Mouse (Mus musculus) myocyte (in vitro differentiated cells): ENCODE results near the gene Slc7a8. TPM values are rescaled to one million over a fixed set of nuclear protein-coding genes. Genes with fewer than 3 reads are reported as not detected.
"Not testable (repeated sequence)": the region's sequence is repeated elsewhere in the genome, so short reads cannot be mapped to it uniquely, and the experiment has no call there.

Experiments used
- H3K27me3 ChIP-seq: one replicate; pipeline ENCODE4 v1.6.1; 2011; ENCODE audit not compliant: control insufficient read depth, insufficient read depth, insufficient read length
- H3K36me3 ChIP-seq: one replicate; pipeline ENCODE4 v1.6.1; 2011; ENCODE audit not compliant: control insufficient read depth, insufficient read depth
- H3K4me2 ChIP-seq: one replicate; pipeline ENCODE4 v1.6.1; 2011; ENCODE audit warnings: low read depth, control low read depth
- H3K4me3 ChIP-seq: one replicate; pipeline ENCODE4 v1.5.1; 2011; ENCODE audit warnings: mild to moderate bottlenecking, control low read depth, moderate library complexity
- H3K79me2 ChIP-seq: one replicate; pipeline ENCODE4 v1.6.1; 2011; ENCODE audit not compliant: control insufficient read depth, insufficient read depth
- H3ac ChIP-seq: one replicate; pipeline ENCODE4 v1.6.1; 2011; ENCODE audit not compliant: control insufficient read depth, insufficient read length
- CEBPB ChIP-seq: IDR thresholded peaks from 2 replicates; pipeline ENCODE4 v1.6.1; 2011; ENCODE audit warnings: mild to moderate bottlenecking, moderate library complexity; ENCODE audit not compliant: poor library complexity, insufficient read depth, severe bottlenecking
- E2F4 ChIP-seq: IDR thresholded peaks from one replicate; pipeline ENCODE4 v1.6.1; 2011; ENCODE audit warnings: mild to moderate bottlenecking, control low read depth, moderate library complexity; ENCODE audit not compliant: insufficient read depth
- MAX ChIP-seq: IDR thresholded peaks from one replicate; pipeline ENCODE4 v1.6.1; 2011; ENCODE audit warnings: low read depth, mild to moderate bottlenecking, control low read depth
- MYOD1 ChIP-seq, 3 experiments: IDR thresholded peaks; one replicate each; pipeline ENCODE4 v1.6.1; 2011; ENCODE audit warnings: control low read depth in 2 of 3, low read depth in 2 of 3, mild to moderate bottlenecking in 2 of 3, moderate library complexity in 1 of 3; ENCODE audit not compliant: insufficient read length in 2 of 3, control insufficient read depth in 1 of 3
- MYOG ChIP-seq, 3 experiments: IDR thresholded peaks; one replicate each; pipeline ENCODE4 v1.6.1; 2011; ENCODE audit warnings: control low read depth in 2 of 3, low read depth in 2 of 3, mild to moderate bottlenecking in 2 of 3; ENCODE audit not compliant: insufficient read length in 2 of 3, control insufficient read depth in 1 of 3, insufficient read depth in 1 of 3
- POLR2A ChIP-seq: IDR thresholded peaks from one replicate; pipeline ENCODE4 v1.6.1; 2011; ENCODE audit warnings: low read depth, mild to moderate bottlenecking, control low read depth, moderate library complexity; ENCODE audit not compliant: insufficient read length
- POLR2AphosphoS2 ChIP-seq: IDR thresholded peaks from one replicate; pipeline ENCODE4 v1.6.1; 2011; ENCODE audit warnings: low read depth, control low read depth; ENCODE audit not compliant: insufficient read length
- REST ChIP-seq: IDR thresholded peaks from one replicate; pipeline ENCODE4 v1.6.1; 2011; ENCODE audit warnings: mild to moderate bottlenecking, control low read depth, moderate library complexity; ENCODE audit not compliant: insufficient read depth, insufficient read length
- SRF ChIP-seq: IDR thresholded peaks from one replicate; pipeline ENCODE4 v1.6.1; 2011; ENCODE audit warnings: low read depth; ENCODE audit not compliant: control insufficient read depth, insufficient read length
- TCF12 ChIP-seq: IDR thresholded peaks from one replicate; pipeline ENCODE4 v1.6.1; 2011; ENCODE audit warnings: mild to moderate bottlenecking, control low read depth; ENCODE audit not compliant: poor library complexity, insufficient read depth, severe bottlenecking
- TCF3 ChIP-seq: IDR thresholded peaks from one replicate; pipeline ENCODE4 v1.6.1; 2011; ENCODE audit warnings: low read depth, control low read depth; ENCODE audit not compliant: insufficient read length
- USF1 ChIP-seq: IDR thresholded peaks from one replicate; pipeline ENCODE4 v1.6.1; 2011; ENCODE audit warnings: low read depth, mild to moderate bottlenecking, control low read depth, moderate library complexity
- polyA plus RNA-seq: library from polyadenylated mRNA; unstranded; fragments of >200 nt; fragmentation: generic; extraction: Trizol; gene quantifications from one replicate; pipeline ENCODE4 v1.2.1, GENCODE M21; 2012; ENCODE audit warnings: missing spikeins

The Slc7a8 gene
- polyA plus RNA-seq, 1 experiment: not detected

DNA sequence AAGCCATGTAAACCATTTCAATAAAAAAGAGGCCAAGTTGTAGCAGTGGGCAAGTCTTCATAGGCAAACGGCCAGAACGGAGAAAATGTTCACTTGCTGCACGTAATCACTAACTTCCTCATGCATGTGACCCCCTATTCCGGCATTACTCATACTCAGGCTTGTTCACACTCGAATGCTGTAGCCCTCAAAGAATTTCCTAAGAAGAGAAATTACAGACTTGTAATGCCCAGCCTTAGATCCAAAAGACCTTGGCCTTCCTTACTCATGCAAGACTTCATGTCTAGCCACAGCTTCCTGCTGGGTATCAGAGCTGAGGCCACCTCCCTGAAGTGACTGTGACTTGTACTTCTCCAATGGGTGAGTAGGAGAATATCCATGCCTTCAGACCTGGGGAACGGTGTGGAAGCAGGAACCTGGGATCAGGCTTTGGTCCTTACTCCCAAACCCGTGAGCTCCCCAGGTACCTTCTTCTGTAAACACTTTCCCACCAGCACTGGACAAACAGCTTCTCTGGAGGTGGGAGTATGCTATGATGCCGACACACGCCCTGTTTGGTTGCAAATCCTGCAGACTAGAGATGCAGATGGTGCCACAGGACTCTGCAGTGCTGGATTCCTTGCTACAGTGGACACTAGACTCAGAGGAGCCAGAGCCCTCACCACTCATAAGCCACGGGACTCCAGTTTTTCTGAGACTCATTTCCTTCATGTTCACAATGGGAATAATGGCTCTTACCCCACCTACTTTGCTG lies 13.3 kb downstream of the Slc7a8 start:
- Histone ChIP-seq H3K4me3 (no peak overlapping the region), H3K36me3 (no peaks in the 10 kb centered on the region), H3K4me2 (no peak overlapping the region), H3ac (no peak overlapping the region), H3K79me2 (no peaks in the 10 kb centered on the region), H3K27me3 (peaks cover 33% of the 10 kb centered on the region)
- TF ChIP-seq POLR2A: no peak
- TF ChIP-seq SRF: no peak
- TF ChIP-seq TCF3: no peak
- TF ChIP-seq POLR2AphosphoS2: no peak
- no peak for TF ChIP-seq USF1
- TF ChIP-seq CEBPB: no peak
- no peak for TF ChIP-seq E2F4
- TF ChIP-seq MYOG (IDR thresholded peaks at IDR 0.05; ENCODE audit: control insufficient read depth in 1 of 3, insufficient read depth in 1 of 3, insufficient read length in 2 of 3, low read depth in 2 of 3): no peak
- TF ChIP-seq REST: no peak
- no peak for TF ChIP-seq MAX
- no peak for TF ChIP-seq MYOD1 (IDR thresholded peaks at IDR 0.05; ENCODE audit: control insufficient read depth in 1 of 3, insufficient read length in 2 of 3, low read depth in 2 of 3)
- TF ChIP-seq TCF12: no peak

DNA sequence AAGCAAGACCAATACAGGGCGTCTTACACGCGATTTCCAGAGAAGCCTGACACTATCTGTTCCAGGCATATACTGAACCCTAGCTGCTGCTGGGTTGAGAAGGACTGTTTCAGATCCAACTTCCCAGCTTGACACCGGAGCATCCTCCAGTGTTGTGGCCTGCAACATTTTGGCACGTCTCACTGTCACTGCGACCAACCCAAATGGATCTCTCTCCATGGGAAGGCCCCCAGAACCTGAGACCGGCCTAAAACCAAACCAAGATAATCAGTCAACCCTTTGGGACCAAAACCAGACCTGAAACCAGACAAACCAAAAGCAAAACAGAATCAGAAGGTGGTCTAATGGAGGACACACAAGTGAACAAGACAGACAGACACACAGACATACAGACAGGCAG lies 14.8 kb downstream of the Slc7a8 start:
- H3K4me2 ChIP-seq, H3K79me2 ChIP-seq, H3ac ChIP-seq, H3K4me3 ChIP-seq, H3K36me3 ChIP-seq: not testable (repeated sequence)
- H3K27me3 ChIP-seq: peaks cover 22% of the 10 kb centered on the region

DNA sequence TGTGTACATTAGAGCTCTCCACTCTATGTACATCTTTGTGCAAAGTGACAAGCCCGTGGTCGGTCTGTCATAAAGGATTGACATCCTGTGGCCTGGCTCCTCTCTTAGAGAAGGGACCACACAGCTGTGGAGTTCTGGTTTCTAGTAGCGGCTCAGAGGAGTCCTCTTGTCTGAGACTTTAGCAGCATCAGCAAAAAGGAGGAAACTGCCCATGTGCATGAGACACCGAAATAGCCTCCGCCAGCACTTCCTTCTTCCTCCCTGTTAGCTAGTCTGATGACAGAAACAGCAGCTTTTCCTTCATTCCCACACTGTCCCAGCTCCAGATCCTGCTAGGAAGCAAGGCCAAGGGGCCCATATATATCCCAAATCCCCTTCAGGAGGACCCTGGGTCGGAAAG lies 25.4 kb downstream of the Slc7a8 start:
- H3K27me3 ChIP-seq: peaks cover 48% of the 10 kb centered on the region
- no peak for TF ChIP-seq TCF12
- TF ChIP-seq USF1: no peak
- no peak for TF ChIP-seq TCF3
- TF ChIP-seq MAX: no peak
- TF ChIP-seq POLR2AphosphoS2: no peak
- no peak for TF ChIP-seq REST
- TF ChIP-seq E2F4: no peak
- TF ChIP-seq POLR2A: no peak
- TF ChIP-seq CEBPB: no peak
- TF ChIP-seq SRF: no peak
- TF ChIP-seq MYOG (IDR thresholded peaks at IDR 0.05; ENCODE audit: control insufficient read depth in 1 of 3, insufficient read depth in 1 of 3, insufficient read length in 2 of 3, low read depth in 2 of 3): no peak
- no peak for TF ChIP-seq MYOD1 (IDR thresholded peaks at IDR 0.05; ENCODE audit: control insufficient read depth in 1 of 3, insufficient read length in 2 of 3, low read depth in 2 of 3)
- H3K4me3 ChIP-seq: no peak overlapping the region
- no peaks in the 10 kb centered on the region for H3K36me3 ChIP-seq
- no peaks in the 10 kb centered on the region for H3K79me2 ChIP-seq
- no peak overlapping the region for H3K4me2 ChIP-seq
- no peak overlapping the region for H3ac ChIP-seq

DNA sequence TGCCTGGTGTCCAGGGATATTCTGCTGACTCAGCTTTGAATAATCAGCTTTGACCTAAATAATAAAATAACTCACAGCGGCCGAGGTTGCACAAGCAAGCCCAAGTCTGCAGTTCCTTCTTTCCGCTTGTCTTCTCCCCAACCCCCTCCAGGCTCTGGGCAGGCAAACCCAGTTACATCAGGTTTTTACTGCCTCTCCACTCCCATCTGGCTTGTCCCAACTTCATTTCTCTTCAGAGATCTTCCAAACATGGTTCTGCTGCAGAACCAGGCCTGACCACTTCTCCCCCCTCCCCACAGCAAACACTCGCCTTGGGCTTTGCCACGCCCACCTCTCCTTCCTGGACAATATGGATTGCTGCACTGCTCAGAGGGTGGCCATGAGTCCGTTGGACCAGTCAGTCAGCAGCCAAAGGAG lies 27.1 kb downstream of the Slc7a8 start:
- H3K79me2 ChIP-seq: no peaks in the 10 kb centered on the region
- H3K4me2 ChIP-seq: no peak overlapping the region
- no peak overlapping the region for H3K4me3 ChIP-seq
- H3K27me3 ChIP-seq: peaks cover 50% of the 10 kb centered on the region
- H3ac ChIP-seq: no peak overlapping the region
- H3K36me3 ChIP-seq: no peaks in the 10 kb centered on the region
- TF ChIP-seq TCF3: no peak
- no peak for TF ChIP-seq MYOG (IDR thresholded peaks at IDR 0.05; ENCODE audit: control insufficient read depth in 1 of 3, insufficient read depth in 1 of 3, insufficient read length in 2 of 3, low read depth in 2 of 3)
- TF ChIP-seq USF1: no peak
- TF ChIP-seq POLR2A: no peak
- TF ChIP-seq CEBPB: no peak
- TF ChIP-seq MYOD1 (IDR thresholded peaks at IDR 0.05; ENCODE audit: control insufficient read depth in 1 of 3, insufficient read length in 2 of 3, low read depth in 2 of 3): no peak
- no peak for TF ChIP-seq E2F4
- no peak for TF ChIP-seq REST
- no peak for TF ChIP-seq TCF12

DNA sequence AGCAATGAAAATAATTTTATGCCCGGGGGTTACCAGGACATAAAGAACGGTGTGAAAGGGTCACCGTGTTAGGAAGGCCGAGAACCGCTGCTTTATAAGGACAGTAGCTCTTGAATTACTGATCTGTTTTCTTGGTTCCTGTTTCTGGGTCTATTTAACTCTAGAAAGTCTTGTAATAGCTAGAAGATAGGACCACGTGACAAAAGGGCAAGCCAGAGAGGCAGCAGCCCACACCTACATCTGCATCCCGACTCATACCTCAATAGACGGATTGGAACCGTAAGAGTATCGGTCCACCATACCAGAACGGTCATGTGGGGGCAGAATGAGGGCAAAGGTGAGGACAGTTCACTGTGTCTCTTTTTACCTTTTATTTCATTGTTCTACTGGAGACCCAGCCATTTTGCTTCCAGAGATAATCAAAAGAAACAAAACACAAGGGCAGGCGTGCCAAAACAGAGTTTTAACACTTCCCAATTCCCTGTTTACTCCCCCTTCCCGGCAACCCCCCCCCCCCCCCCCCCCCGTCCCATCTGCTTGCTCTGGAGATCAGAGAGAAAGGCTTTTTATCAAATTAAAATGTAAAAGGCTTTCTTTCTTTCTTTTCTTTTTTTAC lies 27.7 kb downstream of the Slc7a8 start:
- H3K4me2 ChIP-seq: no peak overlapping the region
- no peak for TF ChIP-seq E2F4
- TF ChIP-seq POLR2A: no peak
- no peak for TF ChIP-seq REST
- TF ChIP-seq TCF12: no peak
- TF ChIP-seq MAX: no peak
- TF ChIP-seq MYOG (IDR thresholded peaks at IDR 0.05; ENCODE audit: control insufficient read depth in 1 of 3, insufficient read depth in 1 of 3, insufficient read length in 2 of 3, low read depth in 2 of 3): no peak
- no peak for TF ChIP-seq POLR2AphosphoS2
- TF ChIP-seq CEBPB: no peak
- no peak for TF ChIP-seq USF1
- no peak for TF ChIP-seq MYOD1 (IDR thresholded peaks at IDR 0.05; ENCODE audit: control insufficient read depth in 1 of 3, insufficient read length in 2 of 3, low read depth in 2 of 3)
- TF ChIP-seq SRF: no peak
- H3ac ChIP-seq: no peak overlapping the region
- no peak overlapping the region for H3K4me3 ChIP-seq
- H3K79me2 ChIP-seq: no peaks in the 10 kb centered on the region
- H3K27me3 ChIP-seq: peaks cover 50% of the 10 kb centered on the region
- no peaks in the 10 kb centered on the region for H3K36me3 ChIP-seq
